Mouse (Mus musculus) erythroblast, embryonic 14.5 days (primary cell): ENCODE data around the gene Fat3.

Experiments used
- GATA1 ChIP-seq: IDR thresholded peaks from 2 replicates; pipeline ENCODE4 v1.6.1; 2012; ENCODE audit warnings: low read length, inconsistent platforms, mixed read lengths
- TAL1 ChIP-seq: IDR thresholded peaks from 3 replicates; pipeline ENCODE4 v1.6.1; 2012; ENCODE audit warnings: low read length, inconsistent platforms, mixed read lengths

- TF ChIP-seq TAL1 (no peak), GATA1 (no peak)
Observed at GRCm38 (mm10) chr9:16036346-16036745, 464.7 kb downstream of the Fat3 start.
